Mouse (Mus musculus) forebrain, postnatal 0 days (tissue): ENCODE results near the gene Usp12. TPM values are rescaled to one million over a fixed set of nuclear protein-coding genes. Genes with fewer than 3 reads are reported as not detected.

ENCODE experiments used
- ATAC-seq: fragments of 200-750 bp; cut with Nextera tagmentation; 2 replicates; pipeline ENCODE4 v1.8.0; 2017; ENCODE audit warnings: mild to moderate bottlenecking, moderate library complexity
- DNase-seq: peaks from one replicate; pipeline ENCODE4 v3.0.0-alpha.2; 2015
- H3K27ac ChIP-seq: fragments of 300-500 bp; sonication (generic); 2 replicates; pipeline ENCODE4 v1.5.1; 2014; ENCODE audit warnings: low read depth, mild to moderate bottlenecking, antibody characterized with exemption, low read length, moderate library complexity, mixed read lengths
- H3K27me3 ChIP-seq: fragments of 300-500 bp; sonication (generic); 2 replicates; pipeline ENCODE4 v1.6.1; 2014; ENCODE audit warnings: mild to moderate bottlenecking, low read length, mixed read lengths; ENCODE audit not compliant: insufficient read depth
- H3K36me3 ChIP-seq: fragments of 300-500 bp; sonication (generic); 2 replicates; pipeline ENCODE4 v1.6.1; 2014; ENCODE audit warnings: mild to moderate bottlenecking, moderate library complexity; ENCODE audit not compliant: insufficient read depth
- H3K4me1 ChIP-seq: fragments of 300-500 bp; sonication (generic); 2 replicates; pipeline ENCODE4 v1.6.1; 2014; ENCODE audit warnings: antibody characterized with exemption; ENCODE audit not compliant: insufficient read depth
- H3K4me2 ChIP-seq: fragments of 300-500 bp; sonication (generic); 2 replicates; pipeline ENCODE4 v1.6.1; 2014; ENCODE audit warnings: low read depth, mild to moderate bottlenecking, moderate library complexity
- H3K4me3 ChIP-seq: fragments of 300-500 bp; sonication (generic); 2 replicates; pipeline ENCODE4 v1.5.1; 2014; ENCODE audit warnings: low read depth, low read length, mixed read lengths
- H3K9ac ChIP-seq: fragments of 300-500 bp; sonication (generic); 2 replicates; pipeline ENCODE4 v1.6.1; 2014; ENCODE audit warnings: mild to moderate bottlenecking
- H3K9me3 ChIP-seq: fragments of 300-500 bp; sonication (generic); 2 replicates; pipeline ENCODE4 v1.6.1; 2016; ENCODE audit warnings: low read length
- CTCF ChIP-seq: sonication (generic); IDR thresholded peaks from 2 replicates; pipeline ENCODE4 v1.5.1; 2016; ENCODE audit warnings: antibody characterized with exemption, control low read depth, low read depth
- WGBS: fragments of 180-500 bp; shearing (Covaris S2); extraction: QIAGEN DNeasy Blood & Tissue Kit; methylation state at CpG from one replicate; pipeline ENCODE4 v1.1.7; 2014; 5-methylcytosine and 5-hydroxymethylcytosine counted together
- polyA plus RNA-seq: library from polyadenylated mRNA; unstranded; fragments of >200 nt; fragmentation: Nextera tagmentation; extraction: Ambion mirVana; gene quantifications from 2 replicates; pipeline ENCODE4 v1.2.1, GENCODE M21; 2015
- total RNA-seq: library from RNA; depleted of rRNA; stranded (reverse); fragments of >200 nt; gene quantifications from 2 replicates; pipeline ENCODE4 v1.2.3, GENCODE M21; 2014; rRNA removed

Gene Usp12
- total RNA-seq (27.9 and 31.1 TPM in 2 replicates), polyA plus RNA-seq (13.7 and 16.2 TPM in 2 replicates)

GRCm38 (mm10) chr5:146794853-146795252 lies at the start of gene Usp12:
TSS of gene Usp12 (minus strand) at chr5:146795006.
- Histone ChIP-seq H3K27me3 (no peaks in the 10 kb centered on the region), H3K4me1 (peaks cover 10% of the 10 kb centered on the region), H3K4me3 (peak within 1 kb of the TSS; percentile 76), H3K4me2 (peak within 1 kb of the TSS; percentile 79), H3K36me3 (no peaks in the 10 kb centered on the region), H3K9ac (peak within 1 kb of the TSS; percentile 89), H3K9me3 (no peaks in the 10 kb centered on the region), H3K27ac (peak within 1 kb of the TSS; percentile 94)
- ATAC-seq (peak; percentile 97), DNase-seq (peak; percentile 98)
- no peak for TF ChIP-seq CTCF
- WGBS, result under 1% methylated on average over 39 of the region's 51 CpGs

GRCm38 (mm10) chr5:146844301-146844941 lies 49.6 kb upstream of the Usp12 start:
- WGBS, result 5% methylated on average over 6 of the region's 6 CpGs
- Histone ChIP-seq H3K36me3 (peaks cover 5% of the 10 kb centered on the region), H3K27me3 (no peaks in the 10 kb centered on the region), H3K4me2 (peak overlapping the region; percentile 98), H3K9me3 (no peaks in the 10 kb centered on the region), H3K9ac (peak overlapping the region; percentile 66), H3K4me1 (peaks cover 6% of the 10 kb centered on the region; the same call in 1 of the 2 replicates), H3K4me3 (peak overlapping the region; percentile 65), H3K27ac (peak overlapping the region; percentile 4; the same call in 1 of the 2 replicates)
- DNase-seq (peak; percentile 48), ATAC-seq (peak; percentile 50)
- peak; percentile 60 for TF ChIP-seq CTCF

DNA sequence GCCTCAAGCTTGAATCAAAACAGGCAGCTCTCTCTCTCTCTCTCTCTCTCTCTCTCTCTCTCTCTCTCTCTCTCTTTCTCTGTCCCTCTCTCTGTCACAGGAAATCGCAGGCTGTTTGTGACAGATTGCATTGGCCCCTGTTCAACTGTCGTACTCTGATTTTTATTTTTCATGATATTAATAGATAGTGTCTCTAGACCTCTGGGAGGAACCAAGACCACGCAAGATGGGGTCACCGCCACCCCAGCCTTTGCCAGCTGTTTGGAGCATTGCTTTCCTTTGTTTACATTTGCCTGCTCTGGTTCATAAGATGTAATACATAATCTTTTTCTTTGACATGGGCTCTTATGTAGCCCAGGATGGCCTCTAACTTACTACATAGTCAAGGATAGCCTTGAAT lies 47.2 kb upstream of the Usp12 start:
- H3K9ac ChIP-seq, result no peak overlapping the region
- H3K4me1 ChIP-seq, result peaks cover 6% of the 10 kb centered on the region; the same call in 1 of the 2 replicates
- ATAC-seq, result no peak
- TF ChIP-seq CTCF, result no peak
- no peak overlapping the region for H3K27ac ChIP-seq
- H3K36me3 ChIP-seq, result peaks cover 27% of the 10 kb centered on the region
- H3K4me2 ChIP-seq, result no peak overlapping the region
- H3K27me3 ChIP-seq, result no peaks in the 10 kb centered on the region
- DNase-seq, result no peak
- H3K4me3 ChIP-seq, result no peak overlapping the region
- H3K9me3 ChIP-seq, result no peaks in the 10 kb centered on the region
- 82% methylated on average over 4 of the region's 4 CpGs for WGBS

- no peak for TF ChIP-seq CTCF
- Histone ChIP-seq H3K27ac (no peak overlapping the region), H3K4me1 (peaks cover 6% of the 10 kb centered on the region; the same call in 1 of the 2 replicates), H3K9ac (no peak overlapping the region), H3K36me3 (peaks cover 34% of the 10 kb centered on the region), H3K4me2 (no peak overlapping the region), H3K27me3 (no peaks in the 10 kb centered on the region), H3K4me3 (no peak overlapping the region), H3K9me3 (no peaks in the 10 kb centered on the region)
- DNase-seq, result no peak
- 83% methylated on average over 5 of the region's 5 CpGs for WGBS
- no peak for ATAC-seq
Measured at GRCm38 (mm10) chr5:146841301-146841700, 46.5 kb upstream of the Usp12 start.

- H3K9me3 ChIP-seq, result no peaks in the 10 kb centered on the region
- ATAC-seq, result no peak
- peaks cover 42% of the 10 kb centered on the region for H3K36me3 ChIP-seq
- H3K4me3 ChIP-seq, result no peak overlapping the region
- H3K9ac ChIP-seq, result no peak overlapping the region
- no peak overlapping the region for H3K4me2 ChIP-seq
- H3K27me3 ChIP-seq, result no peaks in the 10 kb centered on the region
- WGBS, result 86% methylated on average over 4 of the region's 4 CpGs
- no peak overlapping the region for H3K27ac ChIP-seq
- H3K4me1 ChIP-seq, result no peaks in the 10 kb centered on the region
- no peak for TF ChIP-seq CTCF
- DNase-seq, result no peak
Measured at GRCm38 (mm10) chr5:146840422-146840821, 45.6 kb upstream of the Usp12 start.

DNA sequence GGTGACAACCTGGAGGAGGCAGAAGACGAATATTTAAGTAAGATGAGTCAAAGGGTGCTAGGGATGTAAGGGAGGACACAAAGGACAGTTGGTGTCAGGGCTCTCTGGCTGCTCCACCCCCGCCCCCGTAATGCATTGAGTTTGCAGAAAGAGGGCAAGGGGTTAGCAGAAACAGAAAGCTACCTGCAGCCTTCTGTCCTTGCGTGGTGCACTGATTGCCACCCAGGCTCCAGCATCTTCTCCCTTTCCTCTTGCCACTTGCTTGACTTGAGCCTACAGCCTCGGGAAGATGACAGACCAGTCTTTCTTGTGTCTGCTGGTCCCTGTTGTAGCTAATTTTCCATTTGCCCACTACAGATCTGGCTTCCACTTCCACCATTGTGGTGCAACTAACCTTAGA lies 45.0 kb upstream of the Usp12 start:
- no peak for TF ChIP-seq CTCF
- ATAC-seq, result no peak
- no peak overlapping the region for H3K9ac ChIP-seq
- 68% methylated on average over 5 of the region's 5 CpGs for WGBS
- no peak overlapping the region for H3K27ac ChIP-seq
- no peak overlapping the region for H3K4me3 ChIP-seq
- H3K36me3 ChIP-seq, result peaks cover 49% of the 10 kb centered on the region
- DNase-seq, result no peak
- H3K27me3 ChIP-seq, result no peaks in the 10 kb centered on the region
- H3K4me2 ChIP-seq, result no peak overlapping the region
- H3K9me3 ChIP-seq, result no peaks in the 10 kb centered on the region
- no peaks in the 10 kb centered on the region for H3K4me1 ChIP-seq

- Histone ChIP-seq H3K4me1 (0 out of 2 replicates have a peak, but pooled peaks cover 3% of the 10 kb centered on the region), H3K4me2 (no peak overlapping the region)
Measured at GRCm38 (mm10) chr5:146838836-146839648, 44.2 kb upstream of the Usp12 start.

More at GRCm38 (mm10) chr5:146838836-146839648, 44.2 kb upstream of the Usp12 start:
- TF ChIP-seq CTCF, result no peak
- Histone ChIP-seq H3K36me3 (peaks cover 53% of the 10 kb centered on the region), H3K4me3 (no peak overlapping the region), H3K9me3 (no peaks in the 10 kb centered on the region), H3K9ac (no peak overlapping the region), H3K27ac (no peak overlapping the region), H3K27me3 (no peaks in the 10 kb centered on the region)
- ATAC-seq (no peak), DNase-seq (no peak)
- WGBS, result 57% methylated on average over 12 of the region's 12 CpGs
